Mouse (Mus musculus) kidney, adult 11 months (tissue): ENCODE data around the gene Gpm6b.

Source experiments
- DNase-seq: peaks from one replicate; pipeline ENCODE4 v3.0.0; 2022

Gpm6b gene

DNA sequence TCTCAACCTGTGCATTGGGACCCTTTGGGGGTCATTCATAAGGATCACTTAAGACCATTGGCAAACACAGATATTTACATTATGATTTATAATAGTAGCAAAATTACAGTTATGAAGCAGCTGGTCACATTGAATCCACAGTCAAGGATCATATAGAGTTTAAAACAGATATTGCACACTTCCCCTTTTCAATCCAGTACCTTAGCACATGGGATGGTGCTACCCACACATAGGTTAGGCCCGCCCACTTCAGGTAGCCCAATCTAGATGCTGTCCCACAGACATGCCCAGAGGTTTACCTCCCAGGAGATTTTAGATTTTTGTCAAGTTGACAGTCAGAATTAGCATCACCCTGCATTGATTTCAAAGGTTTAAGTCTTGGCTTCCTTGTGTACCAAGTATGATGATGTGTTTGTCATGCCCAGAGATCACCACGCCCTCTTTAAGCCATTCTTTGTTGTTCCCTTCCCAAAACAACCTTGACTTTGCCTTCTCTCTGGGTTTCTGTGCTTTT lies 121.3 kb downstream of the Gpm6b start:
- DNase-seq = no peak

GRCm38 (mm10) chrX:166360455-166360854 lies 121.7 kb downstream of the Gpm6b start:
- DNase-seq = no peak

DNA sequence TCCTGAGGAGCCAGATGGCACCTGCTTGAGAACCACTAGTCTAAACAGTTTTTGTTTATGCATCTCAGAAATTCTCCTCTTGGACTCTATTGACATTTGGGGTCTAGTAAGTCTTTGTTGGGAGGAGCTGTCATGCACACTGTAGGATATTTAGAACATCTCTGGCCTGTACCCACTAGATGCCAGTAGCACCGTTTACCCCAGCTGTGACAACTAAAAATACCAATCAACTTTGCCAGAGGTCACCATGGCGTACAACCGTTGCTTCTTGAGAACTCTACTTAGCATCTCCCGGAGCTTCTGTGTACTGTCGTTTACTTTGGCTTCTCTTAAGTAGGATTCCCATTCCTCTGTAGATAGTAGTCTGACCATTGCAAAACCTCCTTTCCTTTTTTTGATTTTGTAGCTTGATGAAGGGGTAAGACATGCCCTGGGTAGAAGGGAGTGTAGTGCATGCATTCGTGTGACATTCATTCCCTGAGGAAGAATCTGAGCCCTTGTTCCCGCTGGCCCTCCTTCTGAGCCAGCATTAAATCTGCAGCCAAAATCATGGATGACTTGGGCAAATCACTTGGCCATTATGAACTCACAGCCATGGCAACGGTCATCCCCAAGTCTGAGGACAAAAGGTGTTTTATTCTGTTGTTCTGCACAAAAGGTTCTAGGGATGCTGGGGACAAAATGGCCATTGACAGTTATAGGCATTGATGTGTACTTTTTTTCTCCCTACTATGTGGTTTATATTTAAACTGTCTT lies 126.9 kb downstream of the Gpm6b start:
- DNase-seq = no peak

- no peak for DNase-seq
These were observed 138.1 kb downstream of the Gpm6b start for GRCm38 (mm10) chrX:166376681-166377328.

- no peak for DNase-seq
These were observed 139.9 kb downstream of the Gpm6b start for GRCm38 (mm10) chrX:166378652-166379051.

DNA sequence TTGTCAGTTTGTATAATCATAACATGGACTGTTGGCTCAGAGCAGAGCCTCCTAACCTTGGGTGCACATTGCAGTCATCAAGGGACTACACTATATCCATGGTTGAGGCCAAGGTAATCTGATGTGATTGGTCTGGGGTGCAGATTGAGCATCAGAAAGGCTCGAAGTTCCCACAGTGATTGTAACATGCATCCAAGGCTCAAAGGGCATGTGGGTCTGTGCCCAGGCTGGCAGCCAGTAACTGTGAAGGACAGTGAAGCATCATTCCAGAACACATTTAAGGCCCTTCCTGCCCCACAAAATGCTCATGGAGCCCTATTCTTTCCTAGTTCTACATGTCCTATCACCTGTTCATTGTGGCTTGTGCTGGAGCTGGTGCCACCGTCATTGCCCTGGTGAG lies 144.9 kb downstream of the Gpm6b start:
- DNase-seq = no peak

- peak; percentile 45 for DNase-seq
These were observed 146.2 kb downstream of the Gpm6b start for GRCm38 (mm10) chrX:166384935-166385334.

GRCm38 (mm10) chrX:166386656-166387055 lies 147.9 kb downstream of the Gpm6b start:
- DNase-seq = no peak

DNA sequence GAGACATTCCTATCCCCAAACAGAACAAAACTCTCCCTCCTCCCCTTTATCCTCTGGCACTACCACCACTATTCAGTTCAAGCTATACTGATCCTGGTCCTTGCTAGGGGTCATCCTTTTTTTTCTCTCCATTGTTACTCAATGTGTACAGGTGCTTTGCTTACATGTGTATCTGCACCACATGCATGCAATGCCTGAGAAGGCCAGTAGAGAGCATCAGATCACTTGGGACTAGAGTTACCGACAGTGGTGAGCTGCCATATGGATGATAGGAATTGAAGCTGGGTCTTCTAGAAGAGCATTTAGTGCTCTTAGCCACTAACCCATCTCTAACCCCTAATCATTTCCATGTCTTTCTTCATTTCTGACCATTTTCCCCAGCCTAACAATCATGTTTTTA lies 155.0 kb downstream of the Gpm6b start:
- no peak for DNase-seq

DNA sequence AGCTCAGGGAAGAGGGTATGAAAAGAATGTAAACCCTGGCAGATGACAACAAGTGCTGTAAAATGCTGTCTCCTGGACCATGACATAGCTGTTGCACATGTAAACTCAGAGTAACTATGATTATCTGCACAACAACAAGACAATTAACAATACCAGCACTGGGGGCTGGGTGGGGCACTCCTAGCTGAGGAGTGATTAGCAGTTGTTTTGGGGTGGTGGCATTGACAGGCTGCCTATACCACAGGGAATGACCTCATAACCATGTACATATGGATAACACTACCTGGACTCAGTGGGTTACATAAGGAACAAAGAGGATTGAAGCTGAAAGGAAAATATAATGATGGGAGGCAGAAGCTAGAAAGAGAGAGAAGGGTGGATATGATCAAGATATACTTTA lies 169.2 kb downstream of the Gpm6b start:
- DNase-seq = no peak

- no peak for DNase-seq
These were observed 177.5 kb downstream of the Gpm6b start for GRCm38 (mm10) chrX:166416196-166416595.

- no peak for DNase-seq
These were observed 196.1 kb downstream of the Gpm6b start for GRCm38 (mm10) chrX:166434812-166435211.
